Mouse (Mus musculus) CH12.LX (cell line): Measurements from ENCODE around the gene Rab4b.

Experiments
- CHD1 ChIP-seq: IDR thresholded peaks from 2 replicates; pipeline ENCODE4 v1.6.1; 2012; ENCODE audit warnings: low read depth, low read length, improper control_type of control experiment, inconsistent platforms
- CTCF ChIP-seq, 2 experiments: IDR thresholded peaks in 1 of 2; conservative IDR thresholded peaks in 1 of 2; 2 replicates each; pipeline ENCODE4 v1.5.1; 2011 to 2012; ENCODE audit warnings: low read depth in 2 of 2, low read length in 2 of 2, improper control_type of control experiment in 1 of 2, inconsistent platforms in 1 of 2, mild to moderate bottlenecking in 1 of 2, moderate library complexity in 1 of 2
- E2F4 ChIP-seq: IDR thresholded peaks from 2 replicates; pipeline ENCODE4 v1.6.1; 2011; ENCODE audit warnings: low read depth, low read length, improper control_type of control experiment; ENCODE audit not compliant: insufficient replicate concordance
- EP300 ChIP-seq: IDR thresholded peaks from 2 replicates; pipeline ENCODE4 v1.6.1; 2011; ENCODE audit warnings: low read length, improper control_type of control experiment
- GABPA ChIP-seq: IDR thresholded peaks from 2 replicates; pipeline ENCODE4 v1.6.1; 2012; ENCODE audit warnings: low read depth, low read length, improper control_type of control experiment, inconsistent platforms; ENCODE audit not compliant: insufficient replicate concordance
- IRF4 ChIP-seq: IDR thresholded peaks from 2 replicates; pipeline ENCODE4 v1.6.1; 2014; ENCODE audit warnings: low read depth, mild to moderate bottlenecking, inconsistent platforms, low read length, improper control_type of control experiment
- KAT2A ChIP-seq: IDR thresholded peaks from 2 replicates; pipeline ENCODE4 v1.6.1; 2012; ENCODE audit warnings: low read length, improper control_type of control experiment, inconsistent platforms; ENCODE audit not compliant: insufficient replicate concordance
- MAFK ChIP-seq: IDR thresholded peaks from 2 replicates; pipeline ENCODE4 v1.6.1; 2011; ENCODE audit warnings: low read length, improper control_type of control experiment; ENCODE audit not compliant: insufficient replicate concordance
- MAZ ChIP-seq: IDR thresholded peaks from 2 replicates; pipeline ENCODE4 v1.6.1; 2012; ENCODE audit warnings: low read depth, mild to moderate bottlenecking, inconsistent platforms, low read length, improper control_type of control experiment, moderate library complexity
- NRF1 ChIP-seq: IDR thresholded peaks from 2 replicates; pipeline ENCODE4 v1.6.1; 2014; ENCODE audit warnings: low read depth, mild to moderate bottlenecking, inconsistent platforms, low read length, improper control_type of control experiment, moderate library complexity
- POLR2A ChIP-seq: IDR thresholded peaks from 2 replicates; pipeline ENCODE4 v1.6.1; 2011; ENCODE audit warnings: low read depth, mild to moderate bottlenecking, improper control_type of control experiment, low read length
- TBP ChIP-seq: conservative IDR thresholded peaks from 2 replicates; pipeline ENCODE4 v1.6.1; 2011; ENCODE audit warnings: low read depth, low read length, improper control_type of control experiment
- USF1 ChIP-seq: IDR thresholded peaks from 2 replicates; pipeline ENCODE4 v1.6.1; 2014; ENCODE audit warnings: low read depth, mild to moderate bottlenecking, inconsistent platforms, low read length, improper control_type of control experiment

- TF ChIP-seq POLR2A (no peak), GABPA (no peak), USF1 (no peak), CTCF (conservative IDR thresholded peaks at IDR 0.05 in 1 of 2, IDR thresholded peaks at IDR 0.05 in 1 of 2; ENCODE audit: low read depth in 2 of 2, low read length in 2 of 2) (no peak), CHD1 (no peak), NRF1 (no peak), EP300 (no peak), IRF4 (no peak), MAZ (no peak), MAFK (no peak), KAT2A (no peak), E2F4 (no peak), TBP (no peak)
These were observed 4.2 kb downstream of the Rab4b start for GRCm38 (mm10) chr7:27174496-27174895.
